Mouse (Mus musculus): ENCODE measurements around the gene Hps1.

Hps1 gene

GRCm38 (mm10) chr19:42717668-42718067 lies 62.1 kb downstream of the Hps1 start:
- DNase-seq (ENCODE audit: low read depth) = no peak

DNA sequence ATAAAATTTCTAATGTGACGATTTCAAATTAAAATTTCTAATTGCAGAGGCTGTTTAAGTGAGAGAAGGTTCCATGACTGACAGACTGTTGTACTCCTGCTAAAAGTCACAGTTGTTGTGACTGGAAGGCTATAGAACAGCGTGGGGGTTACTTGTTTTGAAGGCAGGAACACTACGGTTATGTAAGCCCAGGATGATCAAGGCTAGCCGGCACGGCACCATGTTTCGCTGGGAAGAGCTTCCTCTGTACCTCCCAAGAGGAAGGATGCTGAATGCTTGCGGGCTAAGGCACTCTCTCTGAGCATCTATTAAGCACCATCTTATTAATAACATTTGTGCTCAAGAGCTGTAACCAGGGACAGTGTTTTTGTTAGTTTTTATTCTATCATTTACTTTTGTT lies 63.3 kb downstream of the Hps1 start:
- no peak for DNase-seq (ENCODE audit: low read depth)

DNA sequence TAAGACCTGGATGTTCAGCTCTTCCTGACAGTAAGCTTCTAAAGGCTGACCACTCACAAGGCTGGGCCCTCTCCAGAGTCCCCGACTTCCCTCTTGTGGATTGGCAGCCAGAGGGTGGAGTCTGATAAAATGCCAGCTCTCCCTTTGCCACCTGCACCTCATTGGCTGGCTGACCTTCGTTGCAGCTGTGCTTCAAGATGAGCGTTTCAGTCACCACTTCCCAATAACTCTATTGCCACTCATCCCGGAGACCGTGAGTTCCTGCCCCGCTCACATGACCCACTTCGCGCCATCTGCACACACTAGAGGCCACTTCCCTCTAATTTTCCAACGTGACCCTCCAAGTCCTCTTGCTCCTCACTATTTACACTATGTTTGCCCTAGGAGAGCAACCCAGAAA lies 66.0 kb downstream of the Hps1 start:
- no peak for DNase-seq (ENCODE audit: low read depth)

All from 416B (cell line).